In the genomic region with DNA sequence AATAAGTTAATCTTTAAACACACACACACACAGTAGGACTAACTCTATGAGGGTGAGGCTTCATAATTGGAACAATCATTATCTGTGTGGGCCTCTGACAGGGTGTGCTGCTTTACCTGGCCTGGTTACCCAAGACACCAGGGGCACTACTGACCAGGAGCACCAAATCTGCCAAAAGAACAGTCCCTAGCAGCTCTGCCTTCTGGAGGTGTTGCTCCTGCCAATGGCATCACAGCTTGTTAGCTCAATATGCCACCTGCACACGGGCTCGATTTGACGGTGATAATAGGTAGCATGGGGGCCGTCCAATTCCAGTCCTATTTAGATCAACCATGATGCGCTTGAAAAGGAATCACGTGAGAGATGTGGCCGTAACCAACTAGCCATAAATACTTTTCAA, we compare ENCODE assay signal across 26 mouse cellular contexts.
DNase-seq lines count a peak whose midpoint lies in the region; TF ChIP-seq lines count a peak whose summit lies in the region.
"Had no signal": no experiment of that assay in that cellular context is flagged by ENCODE, and none has a peak within 500 bp of the region (broad histone marks: within the 10 kb centered on the region; RNA-seq: fewer than 3 reads in every experiment).

No protein-coding gene starts in this region.

- WGBS in kidney, adult 2 months = 92% methylated on average over 7 of the region's 7 CpGs

- H3K4me1 ChIP-seq in kidney, adult 2 months (ENCODE audit: control insufficient read depth, insufficient read depth, low read length) = no peaks in the 10 kb centered on the region
- H3K4me1 ChIP-seq: embryonic facial prominence, embryonic 12.5 days; hindbrain, embryonic 15.5 days; limb, embryonic 12.5 days; liver, embryonic 15.5 days; lung, embryonic 15.5 days; megakaryocyte, embryonic 14.5 days; midbrain, embryonic 12.5 days had no signal

- H3K36me3 ChIP-seq in kidney, adult 2 months (ENCODE audit: control insufficient read depth, insufficient read depth, low read length) = no peaks in the 10 kb centered on the region
- H3K36me3 ChIP-seq: embryonic facial prominence, embryonic 12.5 days; forebrain, embryonic 15.5 days; hindbrain, embryonic 15.5 days; limb, embryonic 12.5 days; liver, embryonic 15.5 days; lung, embryonic 15.5 days; midbrain, embryonic 12.5 days; neural tube, embryonic 13.5 days had no signal

- no peak for TF ChIP-seq CTCF in kidney, adult 2 months (conservative IDR thresholded peaks at IDR 0.05; ENCODE audit: insufficient read depth, insufficient read length, low read depth, low read length)

- H3K27ac ChIP-seq in kidney, adult 2 months (ENCODE audit: insufficient read depth, low read depth, low read length) = no peak overlapping the region
- H3K27ac ChIP-seq: embryonic facial prominence, embryonic 12.5 days; forebrain, embryonic 15.5 days; gastrocnemius, adult 2 months; hindbrain, embryonic 15.5 days; limb, embryonic 12.5 days; liver, embryonic 15.5 days; lung, embryonic 15.5 days; midbrain, embryonic 12.5 days had no signal

- H3K4me3 ChIP-seq in kidney, adult 2 months (ENCODE audit: insufficient read depth, low read depth, low read length) = no peak overlapping the region
- H3K4me3 ChIP-seq: embryonic facial prominence, embryonic 12.5 days; forebrain, embryonic 15.5 days; gastrocnemius, adult 2 months; hindbrain, embryonic 15.5 days; limb, embryonic 12.5 days; liver, embryonic 15.5 days; lung, embryonic 15.5 days; megakaryocyte, embryonic 14.5 days; midbrain, embryonic 12.5 days; myocyte; neural tube, embryonic 13.5 days had no signal

- H3K27me3 ChIP-seq in kidney, adult 2 months (replicated peaks; ENCODE audit: control insufficient read depth, insufficient read depth, low read length) = no peaks in the 10 kb centered on the region
- H3K27me3 ChIP-seq: embryonic facial prominence, embryonic 12.5 days; forebrain, embryonic 15.5 days; hindbrain, embryonic 15.5 days; limb, embryonic 12.5 days; liver, embryonic 15.5 days; lung, embryonic 15.5 days; megakaryocyte, embryonic 14.5 days; midbrain, embryonic 12.5 days; neural tube, embryonic 13.5 days had no signal

- DNase-seq in left cerebral cortex, postnatal 4 days = peak; percentile 40
- DNase-seq in left cerebral cortex, postnatal 36 days (ENCODE audit: low spot score in 2 of 2) = no peak
- peak; percentile 96 for DNase-seq in cerebellum, adult 11-12 months
- DNase-seq in cerebellum, adult 9-10 months = peak; percentile 97
- DNase-seq in cerebellum, postnatal 36 days = peak; percentile 81 to 87
- DNase-seq in T-cell, adult 2 months (ENCODE audit: low spot score) = no peak
- no peak for DNase-seq in kidney, adult 2 months
- DNase-seq: adrenal gland, postnatal 36 days; embryo, embryonic 11 days; gastrocnemius, postnatal 36 days; heart, adult 18-20 months; heart, postnatal 4 days; kidney, adult 9 months; kidney, postnatal 10 days; layer of hippocampus, adult 9-11 months had no signal

- intact Hi-C loops in left cerebral cortex, postnatal 4 days (cut with DNase I) = no loop called here
- intact Hi-C loops in left cerebral cortex, postnatal 36 days (cut with DNase I) = no loop called here

- no peak for TF ChIP-seq POLR2A in kidney, adult 2 months (IDR thresholded peaks at IDR 0.05; ENCODE audit: low read depth, low read length)

Comparison
In these comparisons a context has a peak if more than half of its experiments do, and no peak if none do; other contexts are left out.
1. DNase-seq: peak in left cerebral cortex, postnatal 4 days (single experiment), cerebellum, adult 11-12 months (single experiment), cerebellum, adult 9-10 months (single experiment) and cerebellum, postnatal 36 days (2 of 2); none in left cerebral cortex, postnatal 36 days (0 of 2), T-cell, adult 2 months (single experiment) and kidney, adult 2 months (single experiment).